Mouse (Mus musculus) spleen, postnatal 14 days (tissue): Measurements from ENCODE around the gene Lmtk2.

ENCODE experiments used
- DNase-seq, 2 experiments: peaks; one replicate each; pipeline ENCODE4 v3.0.0; 2021 to 2022; ENCODE audit warnings: low spot score in 2 of 2

The Lmtk2 gene

GRCm38 (mm10) chr5:144178216-144178615 is 78.0 kb downstream of the Lmtk2 start:
- DNase-seq, result no peak

GRCm38 (mm10) chr5:144181249-144181648 is 81.0 kb downstream of the Lmtk2 start:
- peak; percentile 58 to 74 for DNase-seq

- no peak for DNase-seq
These were observed 82.5 kb downstream of the Lmtk2 start for GRCm38 (mm10) chr5:144182542-144183247.

- DNase-seq, result no peak
These were observed 83.0 kb downstream of the Lmtk2 start for GRCm38 (mm10) chr5:144183248-144183559.

- DNase-seq, result no peak
These were observed 83.6 kb downstream of the Lmtk2 start for GRCm38 (mm10) chr5:144183647-144184335.

- DNase-seq, result no peak
These were observed 84.3 kb downstream of the Lmtk2 start for GRCm38 (mm10) chr5:144184350-144185045.

GRCm38 (mm10) chr5:144188422-144188821 is 88.2 kb downstream of the Lmtk2 start:
- DNase-seq, result no peak

GRCm38 (mm10) chr5:144189327-144189726 is 89.1 kb downstream of the Lmtk2 start:
- DNase-seq, result no peak

- peak; percentile 53 to 61 for DNase-seq
These were observed 89.8 kb downstream of the Lmtk2 start, which contains the start of gene Bhlha15 for GRCm38 (mm10) chr5:144189950-144190583. TSS of gene Bhlha15 (plus strand) at chr5:144190286.

GRCm38 (mm10) chr5:144191026-144191425 is 90.8 kb downstream of the Lmtk2 start:
- no peak for DNase-seq

GRCm38 (mm10) chr5:144192673-144193072 is 92.4 kb downstream of the Lmtk2 start:
- DNase-seq, result no peak

GRCm38 (mm10) chr5:144194416-144194815 is 94.2 kb downstream of the Lmtk2 start:
- DNase-seq, result peak in 1 of 2 experiments; percentile 20

GRCm38 (mm10) chr5:144195567-144195966 is 95.3 kb downstream of the Lmtk2 start:
- no peak for DNase-seq

GRCm38 (mm10) chr5:144200616-144201015 is 100.4 kb downstream of the Lmtk2 start:
- DNase-seq, result no peak

- no peak for DNase-seq
These were observed 102.2 kb downstream of the Lmtk2 start for GRCm38 (mm10) chr5:144202430-144202829.

- DNase-seq, result no peak
These were observed 103.2 kb downstream of the Lmtk2 start for GRCm38 (mm10) chr5:144203398-144203959.

GRCm38 (mm10) chr5:144204303-144204702 is 104.1 kb downstream of the Lmtk2 start:
- no peak for DNase-seq

GRCm38 (mm10) chr5:144204911-144205310 is 104.7 kb downstream of the Lmtk2 start:
- DNase-seq, result no peak

GRCm38 (mm10) chr5:144206069-144206468 is 105.8 kb downstream of the Lmtk2 start:
- DNase-seq, result no peak

- peak in 1 of 2 experiments; percentile 22 for DNase-seq
These were observed 107.2 kb downstream of the Lmtk2 start for GRCm38 (mm10) chr5:144207478-144207877.

- peak; percentile 31 to 55 for DNase-seq
These were observed 114.2 kb downstream of the Lmtk2 start for GRCm38 (mm10) chr5:144214453-144214852.

- DNase-seq, result no peak
These were observed 115.8 kb downstream of the Lmtk2 start for GRCm38 (mm10) chr5:144215992-144216391.
